Mouse (Mus musculus): Measurements from ENCODE around the gene Arpp19.

DNA sequence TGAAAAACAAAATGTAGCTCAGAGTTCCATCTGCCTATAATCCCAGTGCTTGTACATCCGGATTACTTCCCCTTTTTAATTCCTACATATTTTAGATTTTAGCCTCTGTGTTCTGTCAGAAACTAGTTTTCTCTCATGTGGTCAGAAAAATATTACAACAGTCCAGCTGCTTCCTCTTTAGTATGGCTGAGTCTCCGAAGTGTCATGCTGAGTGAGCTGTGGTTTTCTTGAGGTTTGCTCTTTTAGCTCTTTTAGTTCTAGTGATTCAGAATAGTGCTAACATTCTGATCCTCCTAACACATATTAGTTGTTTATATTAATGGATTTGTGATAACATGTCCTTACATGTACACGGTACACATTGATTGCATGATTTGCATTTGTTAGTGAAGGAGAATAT is 57.3 kb downstream of the Arpp19 start:
- TF ChIP-seq CTCF (IDR thresholded peaks at IDR 0.05; ENCODE audit: low read depth) (no peak), EP300 (IDR thresholded peaks at IDR 0.05; ENCODE audit: low read depth) (no peak)
